Mouse (Mus musculus): Measurements from ENCODE around the gene Gpr137. TPM values are rescaled to one million over a fixed set of nuclear protein-coding genes. Genes with fewer than 3 reads are reported as not detected.

Gpr137 gene
- polyA plus RNA-seq, 1 experiment from 2014 or later: 37.7 TPM

GRCm38 (mm10) chr19:6949951-6950350 is 7.7 kb upstream of the Gpr137 start:
- no peak for ATAC-seq (ENCODE audit: low FRiP score, low read depth)
- WGBS: 60% methylated on average over 5 of the region's 5 CpGs
- Histone ChIP-seq H3K27ac (replicated peaks) (peak overlapping the region; percentile 98; the same call in 1 of the 2 replicates), H3K27me3 (no peaks in the 10 kb centered on the region), H3K36me3 (0 out of 2 replicates have a peak, but pooled peaks cover 4% of the 10 kb centered on the region), H3K4me1 (peaks cover 23% of the 10 kb centered on the region), H3K4me3 (peak overlapping the region; percentile 60), H3K9ac (replicated peaks) (peak overlapping the region; percentile 56), H3K9me3 (no peaks in the 10 kb centered on the region), H3K4me2 (replicated peaks) (peak overlapping the region; percentile 83)

GRCm38 (mm10) chr19:6949532-6949931 is 7.3 kb upstream of the Gpr137 start:
- 91% methylated on average over 5 of the region's 5 CpGs for WGBS
- Histone ChIP-seq H3K27ac (replicated peaks) (no peak overlapping the region), H3K27me3 (no peaks in the 10 kb centered on the region), H3K4me3 (no peak overlapping the region), H3K9ac (replicated peaks) (no peak overlapping the region; the same call in 1 of the 2 replicates), H3K4me2 (replicated peaks) (no peak overlapping the region), H3K36me3 (0 out of 2 replicates have a peak, but pooled peaks cover 4% of the 10 kb centered on the region), H3K9me3 (no peaks in the 10 kb centered on the region), H3K4me1 (peaks cover 23% of the 10 kb centered on the region)
- ATAC-seq (ENCODE audit: low FRiP score, low read depth): no peak

GRCm38 (mm10) chr19:6948186-6948585 is 5.9 kb upstream of the Gpr137 start:
- WGBS: 73% methylated on average over 4 of the region's 4 CpGs

GRCm38 (mm10) chr19:6947742-6948141 is 5.5 kb upstream of the Gpr137 start:
- Histone ChIP-seq H3K27ac (replicated peaks) (no peak overlapping the region), H3K4me3 (no peak overlapping the region), H3K4me2 (replicated peaks) (no peak overlapping the region), H3K4me1 (peaks cover 24% of the 10 kb centered on the region), H3K27me3 (no peaks in the 10 kb centered on the region), H3K9ac (replicated peaks) (no peak overlapping the region), H3K9me3 (no peaks in the 10 kb centered on the region), H3K36me3 (0 out of 2 replicates have a peak, but pooled peaks cover 4% of the 10 kb centered on the region)
- WGBS: 66% methylated on average over 4 of the region's 4 CpGs
- ATAC-seq (ENCODE audit: low FRiP score, low read depth): no peak

More at GRCm38 (mm10) chr19:6948186-6948585, 5.9 kb upstream of the Gpr137 start:
- 0 out of 2 replicates have a peak, but pooled peaks cover 4% of the 10 kb centered on the region for H3K36me3 ChIP-seq
- no peak overlapping the region for H3K4me2 ChIP-seq (replicated peaks)
- H3K4me3 ChIP-seq: no peak overlapping the region
- no peak overlapping the region for H3K27ac ChIP-seq (replicated peaks)
- H3K4me1 ChIP-seq: peaks cover 24% of the 10 kb centered on the region
- no peak for ATAC-seq (ENCODE audit: low FRiP score, low read depth)
- no peaks in the 10 kb centered on the region for H3K27me3 ChIP-seq
- H3K9me3 ChIP-seq: no peaks in the 10 kb centered on the region
- H3K9ac ChIP-seq (replicated peaks): no peak overlapping the region

GRCm38 (mm10) chr19:6943709-6944108 is 1.4 kb upstream of the Gpr137 start:
- H3K9ac ChIP-seq (replicated peaks): no peak overlapping the region
- no peaks in the 10 kb centered on the region for H3K9me3 ChIP-seq
- WGBS: 93% methylated on average over 6 of the region's 6 CpGs
- H3K27me3 ChIP-seq: 0 out of 2 replicates have a peak, but pooled peaks cover 3% of the 10 kb centered on the region
- H3K4me2 ChIP-seq (replicated peaks): no peak overlapping the region
- 0 out of 2 replicates have a peak, but pooled peaks cover 4% of the 10 kb centered on the region for H3K36me3 ChIP-seq
- ATAC-seq (ENCODE audit: low FRiP score, low read depth): no peak
- H3K27ac ChIP-seq (replicated peaks): no peak overlapping the region
- H3K4me1 ChIP-seq: peaks cover 32% of the 10 kb centered on the region
- no peak overlapping the region for H3K4me3 ChIP-seq

- 20% methylated on average over 5 of the region's 5 CpGs for WGBS
- peak overlapping the region; percentile 84 for H3K9ac ChIP-seq (replicated peaks)
- peak overlapping the region; percentile 94 for H3K27ac ChIP-seq (replicated peaks)
- ATAC-seq (ENCODE audit: low FRiP score, low read depth): no peak
- H3K27me3 ChIP-seq: peaks cover 9% of the 10 kb centered on the region
- peak overlapping the region; percentile 77 for H3K4me3 ChIP-seq
- H3K4me1 ChIP-seq: peaks cover 32% of the 10 kb centered on the region
- no peaks in the 10 kb centered on the region for H3K9me3 ChIP-seq
- 0 out of 2 replicates have a peak, but pooled peaks cover 4% of the 10 kb centered on the region for H3K36me3 ChIP-seq
- peak overlapping the region; percentile 98 for H3K4me2 ChIP-seq (replicated peaks)
Measured at GRCm38 (mm10) chr19:6942764-6943163, 484 bp upstream of the Gpr137 start.

GRCm38 (mm10) chr19:6941372-6942248 is 670 bp downstream of the Gpr137 start, which contains the start of gene Bad:
Gene Bad (plus strand): TSS chr19:6941861.
- H3K4me2 ChIP-seq (replicated peaks): peak within 1 kb of the TSS; percentile 98
- peak within 1 kb of the TSS; percentile 77 for H3K4me3 ChIP-seq
- peaks cover 10% of the 10 kb centered on the region for H3K27me3 ChIP-seq
- ATAC-seq (ENCODE audit: low FRiP score, low read depth): peak; percentile 80
- H3K4me1 ChIP-seq: peaks cover 32% of the 10 kb centered on the region
- 0 out of 2 replicates have a peak, but pooled peaks cover 4% of the 10 kb centered on the region for H3K36me3 ChIP-seq
- WGBS: under 1% methylated on average over 83 of the region's 83 CpGs
- H3K9ac ChIP-seq (replicated peaks): peak within 1 kb of the TSS; percentile 84
- H3K9me3 ChIP-seq: no peaks in the 10 kb centered on the region
- H3K27ac ChIP-seq (replicated peaks): peak within 1 kb of the TSS; percentile 94

GRCm38 (mm10) chr19:6940396-6941351 is 1.6 kb downstream of the Gpr137 start:
- peaks cover 32% of the 10 kb centered on the region for H3K4me1 ChIP-seq
- H3K27me3 ChIP-seq: peaks cover 18% of the 10 kb centered on the region
- peak overlapping the region; percentile 98 for H3K4me2 ChIP-seq (replicated peaks)
- peak overlapping the region; percentile 77 for H3K4me3 ChIP-seq
- peak overlapping the region; percentile 94 for H3K27ac ChIP-seq (replicated peaks)
- no peaks in the 10 kb centered on the region for H3K9me3 ChIP-seq
- H3K36me3 ChIP-seq: no peaks in the 10 kb centered on the region
- peak overlapping the region; percentile 84 for H3K9ac ChIP-seq (replicated peaks)
- peak; percentile 11; the same call in 1 of the 2 replicates for ATAC-seq (ENCODE audit: low FRiP score, low read depth)
- WGBS: 27% methylated on average over 24 of the region's 29 CpGs

GRCm38 (mm10) chr19:6939106-6940002 is 2.9 kb downstream of the Gpr137 start:
- WGBS: 89% methylated on average over 20 of the region's 20 CpGs
- no peaks in the 10 kb centered on the region for H3K9me3 ChIP-seq
- no peak for ATAC-seq (ENCODE audit: low FRiP score, low read depth)
- H3K27ac ChIP-seq (replicated peaks): no peak overlapping the region
- H3K4me3 ChIP-seq: no peak overlapping the region
- peak overlapping the region; percentile 37; the same call in 1 of the 2 replicates for H3K9ac ChIP-seq (replicated peaks)
- H3K36me3 ChIP-seq: no peaks in the 10 kb centered on the region
- peaks cover 33% of the 10 kb centered on the region for H3K4me1 ChIP-seq
- peak overlapping the region; percentile 98 for H3K4me2 ChIP-seq (replicated peaks)
- peaks cover 31% of the 10 kb centered on the region for H3K27me3 ChIP-seq

- Histone ChIP-seq H3K9ac (replicated peaks) (no peak overlapping the region), H3K9me3 (no peaks in the 10 kb centered on the region), H3K4me3 (no peak overlapping the region), H3K27me3 (peaks cover 47% of the 10 kb centered on the region), H3K27ac (replicated peaks) (no peak overlapping the region), H3K36me3 (no peaks in the 10 kb centered on the region), H3K4me1 (peaks cover 39% of the 10 kb centered on the region), H3K4me2 (replicated peaks) (no peak overlapping the region)
- WGBS: 81% methylated on average over 16 of the region's 16 CpGs
- no peak for ATAC-seq (ENCODE audit: low FRiP score, low read depth)
Measured at GRCm38 (mm10) chr19:6937541-6938465, 4.5 kb downstream of the Gpr137 start.
